Mouse (Mus musculus) embryonic fibroblast, embryonic 13.5 days (primary cell): Measurements from ENCODE around the gene Jarid2. TPM values are rescaled to one million over a fixed set of nuclear protein-coding genes. Genes with fewer than 3 reads are reported as not detected.

Experiments
- H3K27ac ChIP-seq: 2 replicates; pipeline ENCODE4 v1.5.1; 2012; ENCODE audit warnings: low read length, control low read depth, inconsistent platforms; ENCODE audit not compliant: insufficient read depth
- H3K4me1 ChIP-seq: 2 replicates; pipeline ENCODE4 v1.6.1; 2011; ENCODE audit warnings: low read length; ENCODE audit not compliant: control insufficient read depth, insufficient read depth
- H3K4me3 ChIP-seq: 2 replicates; pipeline ENCODE4 v1.5.1; 2011; ENCODE audit warnings: mild to moderate bottlenecking, control low read depth, low read length; ENCODE audit not compliant: insufficient read depth
- CTCF ChIP-seq: IDR thresholded peaks from 2 replicates; pipeline ENCODE4 v1.5.1; 2011; ENCODE audit warnings: mild to moderate bottlenecking, control low read depth, low read length, moderate library complexity, borderline replicate concordance; ENCODE audit not compliant: insufficient read depth
- POLR2A ChIP-seq: IDR thresholded peaks from 2 replicates; pipeline ENCODE4 v1.6.1; 2011; ENCODE audit warnings: low read depth, mild to moderate bottlenecking, control low read depth, low read length, moderate library complexity
- polyA plus RNA-seq: library from polyadenylated mRNA; stranded (reverse); fragments of >200 nt; gene quantifications from 2 replicates; pipeline ENCODE4 v1.2.4, GENCODE M21; 2011; ENCODE audit warnings: low read depth; ENCODE audit not compliant: missing spikeins, insufficient read length

The Jarid2 gene
- polyA plus RNA-seq, 1 experiment: 14.4 TPM

DNA sequence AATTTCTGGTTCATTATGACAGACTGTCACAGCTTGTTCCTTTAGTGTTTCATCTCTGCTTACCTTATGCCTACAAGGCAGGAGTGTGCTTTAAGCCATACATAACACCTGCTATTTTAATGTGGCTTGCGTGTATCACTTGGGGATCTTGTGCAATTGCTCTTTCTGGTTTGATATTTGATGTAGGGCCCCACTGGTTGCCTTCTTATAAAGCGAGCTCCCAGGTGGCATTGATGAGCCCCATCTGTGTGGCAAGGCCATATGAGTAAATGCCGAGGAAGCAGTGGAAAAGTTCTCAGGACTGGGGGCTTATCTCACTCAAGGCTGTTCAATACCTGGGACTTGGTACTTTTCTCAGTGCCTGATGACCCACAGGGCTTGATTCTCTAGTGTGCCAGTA lies 43.5 kb downstream of the Jarid2 start:
- H3K4me3 ChIP-seq: no peak overlapping the region
- TF ChIP-seq POLR2A: no peak
- no peak for TF ChIP-seq CTCF
- H3K27ac ChIP-seq: no peak overlapping the region
- H3K4me1 ChIP-seq: peaks cover 7% of the 10 kb centered on the region

DNA sequence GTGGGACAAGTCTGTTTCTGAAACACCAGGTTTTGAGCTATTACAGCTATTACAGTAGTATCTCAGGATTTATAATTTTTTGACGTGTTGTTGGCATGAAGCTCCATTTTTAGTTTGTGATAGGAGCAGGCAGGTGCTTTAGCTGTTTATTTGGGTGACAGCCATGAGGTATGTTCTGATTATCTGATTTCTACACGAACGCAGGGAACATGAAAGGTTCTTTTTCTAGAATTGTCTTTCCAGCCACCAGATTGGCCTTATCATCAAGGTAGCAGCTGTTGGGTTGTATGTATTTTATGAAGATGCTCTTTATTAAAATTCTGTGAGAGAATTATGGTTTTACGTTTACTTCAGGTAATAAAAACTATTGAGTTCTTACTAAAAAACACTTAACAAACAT lies 45.1 kb downstream of the Jarid2 start:
- Histone ChIP-seq H3K4me1 (peaks cover 2% of the 10 kb centered on the region), H3K27ac (no peak overlapping the region), H3K4me3 (no peak overlapping the region)
- TF ChIP-seq CTCF: no peak
- no peak for TF ChIP-seq POLR2A

DNA sequence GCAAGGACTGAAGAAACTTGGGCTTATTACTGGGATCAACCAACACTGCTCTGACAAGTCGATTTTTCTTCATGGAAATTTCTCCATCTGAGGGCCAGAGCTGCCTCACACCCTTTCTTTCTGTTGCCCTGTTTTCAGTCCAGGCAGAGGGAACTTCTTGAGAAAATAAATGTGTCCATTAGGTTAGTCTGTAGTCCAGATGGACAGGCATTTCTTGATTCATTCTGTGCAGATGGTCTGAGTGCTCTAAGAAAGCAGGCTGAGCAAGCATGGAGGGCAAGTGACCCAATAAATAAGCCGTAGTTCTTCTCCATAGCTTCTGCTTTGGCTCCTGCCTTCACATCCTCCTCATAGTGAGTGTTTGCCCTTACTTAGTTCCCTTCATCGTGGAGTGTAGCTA lies 46.1 kb downstream of the Jarid2 start:
- Histone ChIP-seq H3K27ac (no peak overlapping the region), H3K4me1 (no peaks in the 10 kb centered on the region; the same call in none of the 2 replicates), H3K4me3 (no peak overlapping the region)
- TF ChIP-seq CTCF: no peak
- no peak for TF ChIP-seq POLR2A

DNA sequence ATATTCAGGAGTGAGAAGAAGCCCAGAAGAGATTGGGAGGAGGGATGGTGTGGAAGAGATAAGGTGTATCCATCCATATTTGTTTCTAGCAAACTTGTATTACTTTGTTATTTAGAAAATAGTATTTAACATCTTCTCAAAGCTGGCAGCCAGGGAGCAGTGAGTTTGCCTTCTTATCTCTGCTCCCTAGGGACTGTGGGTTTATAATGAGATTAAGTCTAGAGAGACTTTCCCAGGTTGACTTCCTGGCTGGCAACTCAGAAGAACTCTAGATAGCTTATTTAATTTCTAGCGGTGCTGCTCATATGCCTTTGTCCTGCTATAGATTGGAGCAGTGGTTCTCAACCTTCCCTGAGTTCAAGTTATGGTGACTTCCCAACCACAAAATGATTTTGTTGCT lies 51.2 kb downstream of the Jarid2 start:
- H3K27ac ChIP-seq: no peak overlapping the region
- no peak overlapping the region for H3K4me3 ChIP-seq
- no peaks in the 10 kb centered on the region; the same call in none of the 2 replicates for H3K4me1 ChIP-seq
- TF ChIP-seq CTCF (no peak), POLR2A (no peak)

DNA sequence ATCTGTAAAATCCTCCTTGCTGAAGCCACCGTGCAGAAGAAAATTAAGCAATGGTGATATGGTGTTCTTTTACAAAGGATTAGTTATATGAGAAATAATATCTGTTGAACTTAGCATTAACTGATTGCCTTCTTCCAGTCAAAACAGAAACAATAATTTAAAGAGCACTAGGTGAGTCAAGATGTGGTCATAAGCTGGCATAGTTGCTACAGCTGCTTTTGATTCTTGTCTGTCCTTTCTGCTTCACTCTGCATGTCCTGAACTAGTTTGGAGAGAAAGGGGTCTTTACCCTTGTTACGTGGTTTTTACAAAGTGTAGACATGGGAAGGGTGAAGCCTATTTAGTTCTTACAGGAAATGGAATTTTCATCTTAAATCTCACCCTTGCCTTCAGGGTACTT lies 51.9 kb downstream of the Jarid2 start:
- no peak for TF ChIP-seq POLR2A
- TF ChIP-seq CTCF: no peak
- H3K4me3 ChIP-seq: no peak overlapping the region
- H3K4me1 ChIP-seq: 0 out of 2 replicates have a peak, but pooled peaks cover 2% of the 10 kb centered on the region
- H3K27ac ChIP-seq: peak overlapping the region; percentile 29; the same call in 1 of the 2 replicates

DNA sequence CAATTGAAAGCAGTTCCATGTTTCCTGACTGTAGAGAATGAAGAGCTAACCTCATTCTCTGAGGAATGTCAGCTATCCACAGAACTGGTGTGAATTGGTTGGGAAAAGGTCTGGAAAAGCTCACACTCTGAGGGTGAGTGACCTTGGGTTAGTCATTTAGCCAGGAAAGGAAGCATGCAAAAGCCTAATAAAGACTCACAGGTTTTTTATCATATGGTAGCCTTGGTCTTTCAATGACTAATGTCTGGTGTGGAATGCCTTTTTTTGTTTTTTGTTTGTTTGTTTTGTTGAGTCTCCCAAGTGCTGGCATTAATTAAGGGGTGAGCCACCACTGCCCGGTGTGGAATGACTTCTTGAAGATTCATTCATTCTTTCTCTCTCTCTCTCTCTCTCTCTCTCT lies 55.3 kb downstream of the Jarid2 start:
- TF ChIP-seq POLR2A (no peak), CTCF (no peak)
- H3K27ac ChIP-seq: no peak overlapping the region
- H3K4me1 ChIP-seq: peaks cover 4% of the 10 kb centered on the region; the same call in 1 of the 2 replicates
- H3K4me3 ChIP-seq: no peak overlapping the region

DNA sequence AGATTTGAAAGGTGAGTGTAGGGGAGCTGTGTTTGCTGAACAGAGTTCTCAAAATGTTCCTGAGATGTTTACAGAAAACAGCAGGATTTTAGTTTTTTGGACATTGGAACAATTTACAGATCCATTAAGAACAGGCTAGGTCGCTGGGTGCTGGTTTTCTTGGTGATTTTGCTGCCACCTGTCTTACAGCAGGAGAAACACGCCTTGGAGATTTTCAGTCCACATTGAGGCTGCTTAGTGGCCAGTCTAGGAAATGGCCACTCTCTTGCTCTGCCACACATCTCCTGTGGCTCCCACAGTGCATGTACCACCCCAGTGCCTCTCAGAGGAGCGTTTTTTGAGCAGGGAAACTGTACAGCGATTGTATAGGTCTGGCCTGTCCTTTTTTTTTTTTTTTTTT lies 57.0 kb downstream of the Jarid2 start:
- no peak overlapping the region for H3K4me3 ChIP-seq
- H3K27ac ChIP-seq: no peak overlapping the region
- peak; percentile 22; the same call in 1 of the 2 replicates for TF ChIP-seq CTCF
- TF ChIP-seq POLR2A: no peak
- H3K4me1 ChIP-seq: peaks cover 4% of the 10 kb centered on the region; the same call in 1 of the 2 replicates

DNA sequence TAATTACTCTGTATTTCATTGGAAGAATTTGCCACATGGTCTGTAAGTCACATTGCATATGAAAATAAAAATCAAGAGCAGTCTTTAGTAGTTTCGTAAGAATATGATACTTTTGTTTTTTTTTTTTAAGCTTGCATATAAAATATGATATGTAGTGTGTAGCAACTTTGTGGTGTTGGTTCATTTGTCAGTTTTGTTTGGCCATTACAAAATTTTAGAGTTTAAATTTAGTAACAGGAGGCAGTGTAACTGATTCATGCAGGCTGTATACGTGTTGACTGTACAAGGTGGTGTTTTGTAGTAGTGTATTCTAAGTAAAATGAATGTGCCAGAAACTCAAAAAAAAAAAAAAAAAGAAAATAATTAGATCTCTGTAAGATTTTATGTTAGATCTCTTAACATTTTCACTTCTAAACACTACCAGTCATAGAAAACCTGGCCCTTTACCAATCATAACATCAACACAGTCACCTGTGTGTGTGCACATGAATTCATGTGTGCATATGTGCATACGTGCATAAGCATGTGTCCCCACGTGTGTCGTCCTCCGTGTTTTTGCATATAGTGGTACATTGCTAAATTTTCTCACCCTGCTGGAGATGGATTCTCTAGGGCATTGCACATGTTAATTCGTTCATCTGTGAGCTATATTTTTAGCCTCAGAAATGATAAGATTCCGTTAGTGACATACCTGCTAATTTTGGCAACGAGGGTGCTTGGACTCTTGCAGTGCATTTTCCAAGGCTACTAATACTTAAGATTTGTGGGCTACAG lies 59.3 kb downstream of the Jarid2 start:
- TF ChIP-seq POLR2A: no peak
- Histone ChIP-seq H3K27ac (no peak overlapping the region), H3K4me1 (peaks cover 4% of the 10 kb centered on the region; the same call in 1 of the 2 replicates), H3K4me3 (no peak overlapping the region)

DNA sequence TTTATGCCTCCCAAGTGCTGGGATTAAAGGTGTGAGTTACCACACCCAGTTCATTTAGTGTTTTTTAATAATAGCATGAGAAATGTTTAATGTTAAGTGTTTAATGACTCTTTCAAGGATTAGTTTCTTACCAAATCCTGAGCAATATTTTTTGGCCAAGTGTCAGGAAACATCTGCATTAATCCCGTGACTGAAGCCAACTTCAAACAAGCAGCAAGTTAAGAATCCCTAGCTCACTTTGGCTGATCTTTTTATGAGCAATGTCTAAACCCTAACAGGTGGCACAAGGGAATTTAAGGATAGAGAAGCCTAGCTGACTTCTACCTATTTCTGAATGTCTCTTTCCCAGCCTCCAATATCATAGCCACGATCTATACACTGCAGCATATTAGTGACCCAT lies 60.7 kb downstream of the Jarid2 start:
- TF ChIP-seq POLR2A (no peak), CTCF (no peak)
- Histone ChIP-seq H3K4me1 (peaks cover 4% of the 10 kb centered on the region; the same call in 1 of the 2 replicates), H3K27ac (no peak overlapping the region), H3K4me3 (no peak overlapping the region)

DNA sequence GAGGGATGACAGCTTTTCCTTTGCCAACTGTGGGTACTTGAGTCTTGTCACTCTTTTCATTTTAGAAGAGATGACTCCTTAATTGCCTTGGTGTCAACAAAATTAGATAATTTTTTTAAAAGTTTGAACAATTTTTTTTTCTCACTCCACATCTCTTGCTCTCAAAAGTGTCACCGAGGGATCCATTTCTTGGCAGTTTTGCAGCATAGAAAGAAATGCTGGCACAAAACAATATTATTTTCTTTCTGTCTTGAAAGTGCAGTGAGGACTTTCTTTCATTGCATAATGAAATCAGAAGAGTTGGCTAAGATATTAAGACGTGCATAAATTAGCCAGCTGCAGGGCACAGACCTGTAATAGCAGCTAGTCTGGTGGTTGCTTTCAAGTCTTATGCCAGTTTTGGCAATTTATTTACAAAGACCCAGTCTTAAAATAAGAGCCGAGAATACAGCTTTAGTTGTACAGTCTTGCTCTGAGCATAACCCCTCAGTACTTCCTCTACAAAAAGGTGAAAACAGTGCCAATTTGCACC lies 63.2 kb downstream of the Jarid2 start:
- Histone ChIP-seq H3K4me1 (peaks cover 2% of the 10 kb centered on the region; the same call in 1 of the 2 replicates), H3K27ac (no peak overlapping the region), H3K4me3 (no peak overlapping the region)
- TF ChIP-seq POLR2A (no peak), CTCF (no peak)

DNA sequence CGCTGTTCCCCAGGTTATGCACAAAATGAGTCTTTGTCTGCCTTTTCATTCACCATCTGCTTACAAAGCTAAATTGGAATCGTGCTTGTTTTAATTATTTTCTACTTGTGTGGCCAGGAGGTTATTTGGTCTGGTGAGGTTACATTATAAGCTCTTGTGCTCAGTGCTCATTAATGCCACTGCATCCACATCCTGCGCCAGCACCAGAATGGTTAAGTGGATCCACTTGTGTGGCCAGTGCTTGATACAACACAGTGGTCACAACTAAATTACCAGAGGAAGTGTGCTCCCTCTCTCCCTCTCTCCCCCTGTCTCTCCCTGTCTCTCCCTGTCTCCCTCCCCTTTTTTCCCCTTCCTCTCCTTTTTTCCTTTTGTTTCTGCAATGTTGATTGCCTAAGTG lies 66.6 kb downstream of the Jarid2 start:
- no peak overlapping the region for H3K27ac ChIP-seq

More for the DNA sequence above, 66.6 kb downstream of the Jarid2 start:
- TF ChIP-seq CTCF: no peak
- TF ChIP-seq POLR2A: no peak
- Histone ChIP-seq H3K4me3 (no peak overlapping the region), H3K4me1 (no peaks in the 10 kb centered on the region)
